Mouse (Mus musculus) heart, embryonic 16.5 days (tissue): ENCODE results near the gene Coro2b. TPM values are rescaled to one million over a fixed set of nuclear protein-coding genes. Genes with fewer than 3 reads are reported as not detected.

ENCODE experiments used
- ATAC-seq: fragments of 200-750 bp; cut with Nextera tagmentation; replicated peaks from 2 replicates; pipeline ENCODE4 v1.8.0; 2017; ENCODE audit warnings: moderate number of reproducible peaks; ENCODE audit not compliant: insufficient read depth, low FRiP score; ENCODE audit errors: extremely low read depth
- H3K27ac ChIP-seq: fragments of 300-500 bp; sonication (generic); 2 replicates; pipeline ENCODE4 v1.5.1; 2014; ENCODE audit warnings: mild to moderate bottlenecking, low read length, control low read depth, moderate library complexity
- H3K27me3 ChIP-seq: fragments of 300-500 bp; sonication (generic); 2 replicates; pipeline ENCODE4 v1.6.1; 2014; ENCODE audit warnings: low read length, mixed read lengths; ENCODE audit not compliant: control insufficient read depth, insufficient read depth
- H3K36me3 ChIP-seq: fragments of 300-500 bp; sonication (generic); 2 replicates; pipeline ENCODE4 v1.6.1; 2014; ENCODE audit not compliant: control insufficient read depth, insufficient read depth
- H3K4me1 ChIP-seq: fragments of 300-500 bp; sonication (generic); 2 replicates; pipeline ENCODE4 v1.6.1; 2014; ENCODE audit warnings: low read length, mixed read lengths; ENCODE audit not compliant: control insufficient read depth, insufficient read depth
- H3K4me2 ChIP-seq: fragments of 300-500 bp; sonication (generic); 2 replicates; pipeline ENCODE4 v1.6.1; 2014; ENCODE audit warnings: low read depth, mild to moderate bottlenecking, control low read depth, low read length
- H3K4me3 ChIP-seq: fragments of 300-500 bp; sonication (generic); 2 replicates; pipeline ENCODE4 v1.5.1; 2014; ENCODE audit warnings: mild to moderate bottlenecking, control low read depth, low read length
- H3K9ac ChIP-seq: fragments of 300-500 bp; sonication (generic); 2 replicates; pipeline ENCODE4 v1.6.1; 2014; ENCODE audit warnings: low read length, control low read depth
- H3K9me3 ChIP-seq: fragments of 300-500 bp; sonication (generic); replicated peaks from 2 replicates; pipeline ENCODE4 v1.6.1; 2016; ENCODE audit warnings: low read length; ENCODE audit not compliant: control insufficient read depth
- WGBS: fragments of 180-500 bp; shearing (Covaris S2); extraction: QIAGEN DNeasy Blood & Tissue Kit; methylation state at CpG from one replicate; pipeline ENCODE4 v1.1.7; 2014; 5-methylcytosine and 5-hydroxymethylcytosine counted together
- polyA plus RNA-seq: library from polyadenylated mRNA; unstranded; fragments of >200 nt; fragmentation: Nextera tagmentation; extraction: Ambion mirVana; gene quantifications from 2 replicates; pipeline ENCODE4 v1.2.1, GENCODE M21; 2015

The Coro2b gene
- polyA plus RNA-seq, 1 experiment from 2014 or later: 7.1 TPM

DNA sequence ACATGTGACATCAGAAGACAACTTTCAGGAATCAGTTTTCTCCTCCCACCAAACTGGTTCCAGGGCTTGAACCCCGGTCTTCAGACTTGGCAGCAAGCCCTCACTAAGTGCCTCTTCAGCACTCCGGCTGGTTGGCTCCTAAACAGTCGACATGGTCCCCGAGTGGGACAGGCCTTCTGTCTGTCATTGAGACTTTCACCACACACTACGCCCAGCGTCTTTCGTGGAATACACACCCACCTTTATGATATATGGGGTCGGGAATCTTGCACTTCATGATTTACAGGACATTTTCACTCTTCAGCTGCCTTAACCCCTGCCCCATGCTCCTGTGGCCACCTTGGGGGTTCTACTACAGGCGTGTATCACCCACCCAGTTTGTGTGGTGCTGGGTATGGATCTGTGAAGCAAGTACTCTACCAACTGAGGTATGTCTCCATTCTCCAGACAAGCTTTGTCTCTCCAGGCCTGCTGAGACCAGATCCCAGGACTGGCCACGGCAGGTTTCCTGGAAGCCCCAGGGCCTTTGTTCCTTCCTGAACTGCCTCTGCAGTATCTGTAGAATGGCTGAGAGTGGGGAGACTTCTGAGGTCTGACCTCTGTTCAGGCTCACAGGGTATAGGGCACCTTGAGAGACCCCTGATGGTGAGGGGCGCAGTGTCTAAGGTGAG, 70.0 kb downstream of the Coro2b start:
- H3K4me1 ChIP-seq: no peaks in the 10 kb centered on the region
- H3K27ac ChIP-seq: no peak overlapping the region
- ATAC-seq: no peak
- no peak overlapping the region for H3K9ac ChIP-seq
- no peak overlapping the region for H3K4me3 ChIP-seq
- H3K27me3 ChIP-seq: no peaks in the 10 kb centered on the region
- H3K9me3 ChIP-seq: no peaks in the 10 kb centered on the region
- WGBS: 70% methylated on average over 11 of the region's 11 CpGs
- H3K36me3 ChIP-seq: no peaks in the 10 kb centered on the region
- H3K4me2 ChIP-seq: no peak overlapping the region

DNA sequence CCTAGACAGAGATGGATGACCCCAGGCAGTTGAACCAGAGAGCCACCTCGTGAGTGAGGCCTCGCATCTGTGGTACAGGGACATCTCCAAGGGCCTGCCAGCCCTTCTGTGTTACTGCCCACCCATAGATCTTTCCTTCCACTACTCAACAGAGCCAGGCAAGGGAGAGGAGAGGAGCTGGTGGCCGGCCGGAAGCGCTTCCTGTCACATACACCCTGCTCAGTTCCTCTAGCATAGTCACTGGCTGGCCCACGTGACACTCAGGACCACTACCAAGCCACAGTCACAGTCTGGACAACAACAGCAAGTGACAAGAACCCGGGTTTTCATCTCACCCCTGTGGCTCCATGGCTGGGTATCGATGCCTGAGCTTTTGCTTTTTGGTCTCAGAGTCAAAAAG, 70.8 kb downstream of the Coro2b start:
- Histone ChIP-seq H3K36me3 (no peaks in the 10 kb centered on the region), H3K27me3 (no peaks in the 10 kb centered on the region), H3K9me3 (no peaks in the 10 kb centered on the region), H3K9ac (no peak overlapping the region), H3K4me3 (no peak overlapping the region), H3K27ac (no peak overlapping the region), H3K4me2 (no peak overlapping the region), H3K4me1 (peaks cover 2% of the 10 kb centered on the region; the same call in 1 of the 2 replicates)
- ATAC-seq: no peak; the same call in 1 of the 2 replicates
- WGBS: 85% methylated on average over 8 of the region's 8 CpGs

DNA sequence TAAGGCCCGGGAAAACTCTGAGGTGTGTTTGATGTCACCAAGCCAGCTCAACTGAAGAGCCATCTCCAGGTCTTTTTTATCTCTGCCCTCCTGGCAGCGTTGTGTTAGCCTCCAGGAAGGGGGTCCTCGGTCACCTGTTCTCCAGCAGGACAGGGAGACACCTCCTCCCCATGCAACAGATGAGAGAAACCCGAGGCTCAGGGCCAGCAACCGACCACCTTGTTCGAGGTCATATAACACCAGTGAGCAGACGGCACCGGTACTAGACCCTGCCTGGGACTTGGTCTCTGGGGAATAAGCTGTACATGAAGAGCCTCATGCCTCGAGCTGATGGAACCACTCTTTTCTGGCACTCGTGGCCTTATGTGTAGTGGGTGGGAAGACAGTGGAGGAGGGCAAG, 72.1 kb downstream of the Coro2b start:
- H3K27me3 ChIP-seq: no peaks in the 10 kb centered on the region
- H3K27ac ChIP-seq: no peak overlapping the region
- ATAC-seq: no peak
- no peak overlapping the region for H3K4me3 ChIP-seq
- no peaks in the 10 kb centered on the region for H3K36me3 ChIP-seq
- no peak overlapping the region for H3K4me2 ChIP-seq
- H3K9ac ChIP-seq: no peak overlapping the region
- H3K9me3 ChIP-seq: no peaks in the 10 kb centered on the region
- peaks cover 8% of the 10 kb centered on the region; the same call in 1 of the 2 replicates for H3K4me1 ChIP-seq
- 80% methylated on average over 10 of the region's 10 CpGs for WGBS

DNA sequence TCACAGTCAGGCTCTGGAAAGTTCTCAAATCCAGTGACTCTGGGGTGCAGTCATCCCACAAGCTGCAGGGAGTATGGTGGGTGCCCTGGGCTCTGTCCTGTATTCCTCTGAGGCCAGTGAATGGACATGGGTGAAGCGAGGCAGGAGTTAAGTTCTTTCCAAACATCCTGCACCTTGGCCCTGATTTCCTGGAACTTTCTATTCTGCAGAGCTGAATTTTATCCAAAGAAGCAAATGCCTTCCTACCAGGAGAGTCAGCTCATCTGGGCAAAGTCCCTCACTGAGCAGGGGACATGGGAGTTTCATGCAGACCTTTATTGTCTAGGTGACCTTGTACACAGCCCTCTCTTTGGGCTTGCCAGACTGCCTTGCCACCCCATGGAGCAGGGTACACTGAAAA, 75.1 kb downstream of the Coro2b start:
- ATAC-seq: no peak
- Histone ChIP-seq H3K27me3 (no peaks in the 10 kb centered on the region), H3K9ac (no peak overlapping the region), H3K36me3 (no peaks in the 10 kb centered on the region), H3K4me3 (no peak overlapping the region), H3K9me3 (no peaks in the 10 kb centered on the region), H3K4me2 (no peak overlapping the region), H3K27ac (0 out of 2 replicates have a peak overlapping the region, but pooled peaks have one; percentile 4), H3K4me1 (peaks cover 10% of the 10 kb centered on the region)
- WGBS: 86% methylated on average over 1 of the region's 1 CpGs

DNA sequence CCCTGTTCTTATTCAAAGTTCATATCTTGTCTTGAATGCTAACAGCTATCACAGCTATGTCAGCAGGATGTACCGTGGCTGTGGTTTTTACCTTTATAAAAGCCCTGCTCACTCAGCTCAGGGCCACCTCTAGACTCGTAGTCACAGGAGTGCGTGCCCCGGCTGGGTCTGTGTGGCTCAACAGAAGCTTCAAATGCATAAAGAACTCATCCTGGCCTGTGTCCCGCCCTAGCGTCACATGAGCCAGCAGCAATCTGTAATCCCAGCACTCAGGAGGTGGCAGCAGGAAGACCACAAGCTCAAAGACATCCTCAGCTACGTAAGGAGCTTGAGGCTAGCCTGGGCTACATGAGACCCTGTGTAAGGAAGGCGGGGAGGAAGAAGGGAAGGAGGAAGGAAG, 75.7 kb downstream of the Coro2b start:
- no peaks in the 10 kb centered on the region for H3K36me3 ChIP-seq
- 61% methylated on average over 8 of the region's 8 CpGs for WGBS
- no peaks in the 10 kb centered on the region for H3K9me3 ChIP-seq
- no peak overlapping the region for H3K4me3 ChIP-seq
- no peak for ATAC-seq
- H3K27ac ChIP-seq: peak overlapping the region; percentile 15; the same call in 1 of the 2 replicates
- H3K9ac ChIP-seq: no peak overlapping the region
- no peaks in the 10 kb centered on the region for H3K27me3 ChIP-seq
- H3K4me1 ChIP-seq: peaks cover 14% of the 10 kb centered on the region
- H3K4me2 ChIP-seq: no peak overlapping the region

DNA sequence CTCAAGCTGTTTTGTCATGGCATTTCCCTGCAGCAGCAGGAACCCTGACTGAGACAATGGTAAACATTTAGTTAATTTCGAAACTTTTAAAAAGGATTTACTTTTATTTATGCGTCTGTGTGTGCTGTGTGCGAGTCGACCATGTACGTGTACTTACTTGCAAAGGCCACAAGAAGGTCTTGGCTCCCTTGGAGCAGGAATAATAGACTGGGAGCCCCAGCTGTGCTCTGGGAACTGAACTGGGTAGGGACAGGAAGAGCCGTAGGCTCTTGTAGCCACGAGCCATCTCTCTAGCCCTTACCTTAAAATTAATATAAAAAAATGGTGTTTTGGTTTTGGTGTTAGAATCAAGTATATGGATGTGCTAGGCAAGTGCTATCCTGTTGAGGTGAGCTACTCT, 76.8 kb downstream of the Coro2b start:
- Histone ChIP-seq H3K36me3 (no peaks in the 10 kb centered on the region), H3K9ac (no peak overlapping the region), H3K27ac (no peak overlapping the region), H3K27me3 (no peaks in the 10 kb centered on the region), H3K4me2 (no peak overlapping the region), H3K4me1 (peaks cover 24% of the 10 kb centered on the region), H3K9me3 (no peaks in the 10 kb centered on the region), H3K4me3 (no peak overlapping the region)
- no peak for ATAC-seq
- WGBS: 87% methylated on average over 7 of the region's 7 CpGs

DNA sequence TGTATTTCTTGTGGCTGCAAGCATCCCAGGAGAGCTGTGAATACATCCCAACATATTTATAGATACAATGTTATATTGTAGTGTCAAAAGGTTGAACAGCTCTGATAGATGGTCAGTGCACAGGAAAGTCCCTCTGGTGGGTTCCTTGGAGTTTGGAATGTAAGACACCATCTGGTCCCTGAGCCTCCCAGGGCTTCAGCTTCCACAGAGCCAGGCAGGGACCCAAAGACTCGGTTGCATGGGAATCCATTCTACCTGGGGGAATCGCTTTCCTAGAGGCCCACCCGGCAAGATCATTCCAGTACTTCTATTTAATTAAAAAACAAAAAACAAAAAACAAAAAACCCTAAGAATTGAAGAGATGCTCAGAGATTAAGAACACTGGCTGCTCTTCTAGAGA, 78.4 kb downstream of the Coro2b start:
- Histone ChIP-seq H3K27me3 (no peaks in the 10 kb centered on the region), H3K4me1 (peaks cover 35% of the 10 kb centered on the region), H3K4me2 (no peak overlapping the region), H3K27ac (no peak overlapping the region), H3K9me3 (no peaks in the 10 kb centered on the region), H3K4me3 (no peak overlapping the region), H3K9ac (no peak overlapping the region), H3K36me3 (no peaks in the 10 kb centered on the region)
- 91% methylated on average over 3 of the region's 3 CpGs for WGBS
- ATAC-seq: no peak

DNA sequence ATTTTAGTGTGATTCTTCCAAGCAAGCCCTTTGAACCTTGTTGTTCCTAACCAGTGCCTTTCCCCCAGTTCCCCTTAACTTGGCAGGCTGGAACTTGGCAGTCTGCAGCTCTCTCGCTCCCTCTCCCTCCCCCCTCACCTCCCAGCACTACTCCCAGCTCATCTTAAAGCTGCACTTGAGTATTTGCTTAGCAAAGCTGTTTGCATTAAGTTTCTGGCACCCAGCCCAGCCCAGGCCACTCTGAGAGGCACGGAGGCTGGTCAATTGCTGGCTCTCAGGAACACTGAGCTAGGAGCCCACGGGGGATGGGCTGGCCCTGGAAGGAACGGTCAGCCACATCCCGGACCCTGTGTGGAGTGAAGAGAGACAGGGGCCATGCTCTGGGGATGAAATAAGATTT, 80.8 kb downstream of the Coro2b start:
- peaks cover 52% of the 10 kb centered on the region for H3K4me1 ChIP-seq
- H3K4me2 ChIP-seq: peak overlapping the region; percentile 46
- H3K27ac ChIP-seq: peak overlapping the region; percentile 89
- H3K27me3 ChIP-seq: no peaks in the 10 kb centered on the region
- H3K36me3 ChIP-seq: no peaks in the 10 kb centered on the region
- H3K9me3 ChIP-seq: no peaks in the 10 kb centered on the region
- ATAC-seq: peak; percentile 68
- 7% methylated on average over 5 of the region's 5 CpGs for WGBS
- H3K9ac ChIP-seq: 0 out of 2 replicates have a peak overlapping the region, but pooled peaks have one; percentile 49
- H3K4me3 ChIP-seq: no peak overlapping the region

DNA sequence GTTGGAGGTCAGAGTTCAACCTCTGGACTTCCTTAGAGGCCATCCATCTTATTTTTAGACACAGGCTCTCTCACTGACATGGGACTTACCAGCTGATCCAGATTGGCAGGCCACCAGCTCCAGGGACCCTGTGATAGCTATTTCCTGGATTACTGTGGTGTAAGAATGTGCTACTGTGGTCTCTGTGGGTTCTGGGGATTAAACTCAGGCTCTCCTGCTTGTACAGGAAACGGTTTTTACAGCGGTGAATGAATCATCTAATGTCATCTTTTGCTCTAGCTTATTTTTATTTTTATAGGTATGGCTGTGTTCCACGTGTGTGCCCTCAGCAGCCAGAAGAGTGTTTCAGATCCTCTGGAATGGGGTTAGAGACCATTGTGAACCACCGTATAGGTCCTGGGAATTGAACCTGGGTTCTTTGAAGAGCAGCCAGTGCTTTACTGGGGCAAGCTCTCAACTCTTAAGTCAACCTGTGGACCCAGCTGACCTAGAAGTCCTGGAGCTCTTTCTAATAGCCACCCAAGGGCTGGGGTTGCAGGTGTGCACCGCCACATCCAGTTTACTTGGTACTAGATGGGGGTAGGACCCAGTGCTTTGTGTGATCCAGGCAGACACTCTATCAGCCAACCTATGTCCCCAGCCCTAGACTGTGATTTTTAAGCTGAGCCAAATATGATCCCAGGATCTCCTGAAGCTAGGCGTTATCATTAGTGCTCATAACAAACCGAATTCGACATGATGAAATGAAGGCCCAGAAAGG, 81.5 kb downstream of the Coro2b start:
- Histone ChIP-seq H3K27ac (peak overlapping the region; percentile 89), H3K36me3 (no peaks in the 10 kb centered on the region), H3K4me2 (peak overlapping the region; percentile 46), H3K27me3 (no peaks in the 10 kb centered on the region), H3K9ac (0 out of 2 replicates have a peak overlapping the region, but pooled peaks have one; percentile 49), H3K4me1 (peaks cover 52% of the 10 kb centered on the region), H3K4me3 (no peak overlapping the region), H3K9me3 (no peaks in the 10 kb centered on the region)
- WGBS: 48% methylated on average over 8 of the region's 8 CpGs
- no peak for ATAC-seq
